Mouse (Mus musculus) embryonic fibroblast, embryonic 13.5 days (primary cell): ENCODE results near the gene Crisp4.

Source experiments
- CTCF ChIP-seq: IDR thresholded peaks from 2 replicates; pipeline ENCODE4 v1.5.1; 2011; ENCODE audit warnings: mild to moderate bottlenecking, control low read depth, low read length, moderate library complexity, borderline replicate concordance; ENCODE audit not compliant: insufficient read depth
- POLR2A ChIP-seq: IDR thresholded peaks from 2 replicates; pipeline ENCODE4 v1.6.1; 2011; ENCODE audit warnings: low read depth, mild to moderate bottlenecking, control low read depth, low read length, moderate library complexity

DNA sequence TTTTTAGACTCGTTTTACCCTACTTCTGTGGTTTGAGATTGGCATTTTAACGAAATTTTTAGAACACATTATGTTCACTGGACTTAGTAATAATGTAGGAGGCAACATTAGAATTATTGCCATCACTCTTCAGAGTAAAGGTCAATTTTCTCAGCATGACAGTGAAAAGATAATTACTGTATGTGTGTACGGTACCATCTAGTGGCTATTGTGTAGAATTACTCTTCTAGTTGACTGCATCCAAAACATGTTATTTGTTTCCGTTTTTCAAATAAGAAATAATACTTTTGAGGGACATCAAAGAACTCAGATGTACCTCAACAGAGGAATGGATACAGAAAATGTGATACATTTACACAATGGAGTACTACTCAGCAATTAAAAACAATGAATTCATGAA, 14.0 kb downstream of the Crisp4 start:
- no peak for TF ChIP-seq CTCF
- no peak for TF ChIP-seq POLR2A
